Mouse (Mus musculus): Measurements from ENCODE around the gene Jmjd1c. TPM values are rescaled to one million over a fixed set of nuclear protein-coding genes. Genes with fewer than 3 reads are reported as not detected.

Jmjd1c gene
- polyA plus RNA-seq, 1 experiment from 2014 or later, result 27.1 TPM

DNA sequence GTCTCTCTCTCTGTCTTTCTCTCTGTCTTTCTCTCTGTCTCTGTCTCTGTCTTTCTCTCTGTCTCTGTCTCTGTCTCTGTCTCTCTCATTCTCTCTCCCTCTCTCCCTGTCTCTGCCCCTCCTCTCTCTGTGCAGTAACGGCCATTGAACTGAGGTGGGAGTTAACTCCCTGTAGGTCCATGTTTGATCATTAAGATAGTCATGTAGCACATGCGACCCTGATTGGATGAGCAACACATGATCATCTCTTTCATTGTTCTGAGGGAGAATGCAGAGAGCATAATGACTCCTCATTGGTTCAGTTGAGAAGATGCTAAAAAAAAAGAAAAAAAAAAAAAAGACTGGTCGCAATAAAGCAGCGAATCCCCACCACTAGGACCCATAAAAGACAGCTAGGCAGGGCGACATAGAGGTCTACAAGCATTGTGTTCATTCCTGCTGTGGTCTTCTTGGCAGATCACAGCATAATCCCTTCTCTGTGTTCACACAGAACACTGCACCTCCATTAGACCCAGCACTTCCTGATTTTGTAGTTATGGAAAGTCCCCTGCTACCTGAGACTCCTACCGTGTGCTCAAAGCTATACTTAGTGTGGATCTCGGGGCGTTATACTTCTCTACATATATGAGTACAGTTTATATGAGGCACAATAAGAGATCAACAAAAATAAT, 200.7 kb downstream of the Jmjd1c start:
- 92% methylated on average over 8 of the region's 8 CpGs for WGBS
- Histone ChIP-seq H3K9me3 (replicated peaks) (no peaks in the 10 kb centered on the region), H3K36me3 (no peaks in the 10 kb centered on the region), H3K27me3 (ENCODE audit: low read depth, poor library complexity, severe bottlenecking) (no peaks in the 10 kb centered on the region), H3K4me1 (no peaks in the 10 kb centered on the region), H3K4me3 (no peak overlapping the region), H3K27ac (replicated peaks) (no peak overlapping the region)
- no peak for DNase-seq (ENCODE audit: low spot score)

DNA sequence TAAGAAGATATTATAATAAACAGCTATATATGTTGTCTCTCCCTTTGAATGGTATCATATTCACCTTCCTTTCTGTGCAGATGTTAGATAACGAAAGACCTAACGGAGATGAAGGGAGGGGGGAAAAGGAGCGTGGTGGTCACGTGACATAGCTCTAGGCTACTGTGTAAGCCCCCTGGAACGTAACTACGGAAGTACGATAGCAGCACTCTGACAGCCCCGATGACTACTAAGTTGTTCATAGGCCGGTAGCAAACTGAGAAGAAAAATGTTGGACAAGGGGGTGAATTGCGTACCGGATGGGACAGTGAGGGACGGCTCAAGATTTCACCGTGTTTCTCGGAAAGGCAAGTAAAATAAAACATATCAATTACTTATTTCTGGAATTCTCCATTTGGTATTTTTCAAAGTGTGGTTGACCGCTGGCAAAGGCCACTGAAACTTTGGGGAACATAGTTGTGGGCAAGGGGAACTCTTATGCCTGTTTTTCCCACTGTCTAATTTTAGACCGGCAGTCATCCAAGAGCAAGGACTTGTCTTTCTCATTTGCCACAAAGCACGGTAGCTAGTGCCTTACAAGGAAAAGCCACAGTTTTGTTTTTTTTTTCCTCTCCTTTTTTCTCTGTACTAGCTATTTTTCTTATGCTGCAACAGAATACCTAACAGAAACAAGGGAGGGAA, 201.4 kb downstream of the Jmjd1c start:
- no peak overlapping the region for H3K27ac ChIP-seq (replicated peaks)
- no peak for DNase-seq (ENCODE audit: low spot score)

DNA sequence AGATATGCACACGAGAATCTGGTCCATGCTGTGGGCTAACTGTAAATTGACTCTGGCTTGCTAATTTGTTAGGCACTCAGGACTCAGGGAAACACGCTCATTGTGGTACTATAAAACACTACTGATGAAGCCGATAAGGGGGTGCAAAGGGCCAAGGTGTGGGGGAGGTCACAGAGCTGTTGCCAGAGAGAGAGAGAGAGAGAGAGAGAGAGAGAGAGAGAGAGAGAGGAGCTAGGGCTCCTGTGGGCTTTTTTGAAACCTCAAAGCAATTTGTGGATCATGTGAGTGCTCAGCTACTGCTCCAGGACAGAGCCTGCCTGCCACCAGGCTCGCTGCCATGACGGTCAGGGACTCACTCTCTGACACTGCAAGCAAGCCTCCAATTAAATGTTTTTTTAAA, 202.9 kb downstream of the Jmjd1c start:
- H3K4me1 ChIP-seq, result no peaks in the 10 kb centered on the region

More for the DNA sequence above, 201.4 kb downstream of the Jmjd1c start:
- Histone ChIP-seq H3K9me3 (replicated peaks) (no peaks in the 10 kb centered on the region), H3K4me3 (no peak overlapping the region), H3K36me3 (no peaks in the 10 kb centered on the region), H3K27me3 (ENCODE audit: low read depth, poor library complexity, severe bottlenecking) (no peaks in the 10 kb centered on the region), H3K4me1 (no peaks in the 10 kb centered on the region)
- WGBS, result 92% methylated on average over 17 of the region's 17 CpGs

DNA sequence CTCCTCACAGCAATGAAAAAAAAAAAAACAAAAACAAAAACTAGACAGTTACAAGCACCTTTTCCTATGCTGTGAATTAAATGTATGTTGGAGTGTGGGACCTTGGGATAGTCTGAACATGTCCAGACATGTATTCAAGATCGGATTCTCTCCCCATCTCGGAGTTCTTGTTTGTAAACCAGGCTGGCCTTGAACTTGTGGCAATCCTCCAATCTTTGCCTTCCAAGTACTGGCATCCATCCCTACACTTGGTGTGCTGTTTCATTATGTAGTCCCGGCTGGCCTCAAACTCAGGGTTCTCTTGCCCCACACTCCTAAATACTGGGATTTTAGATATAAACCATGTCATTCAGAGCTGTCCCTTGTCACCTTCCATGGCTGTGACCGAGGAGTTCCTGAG, 203.4 kb downstream of the Jmjd1c start:
- Histone ChIP-seq H3K9me3 (replicated peaks) (no peaks in the 10 kb centered on the region), H3K27ac (replicated peaks) (no peak overlapping the region), H3K4me1 (no peaks in the 10 kb centered on the region), H3K27me3 (ENCODE audit: low read depth, poor library complexity, severe bottlenecking) (no peaks in the 10 kb centered on the region), H3K36me3 (no peaks in the 10 kb centered on the region), H3K4me3 (no peak overlapping the region)
- 89% methylated on average over 4 of the region's 4 CpGs for WGBS
- no peak for DNase-seq (ENCODE audit: low spot score)

More for the DNA sequence above, 202.9 kb downstream of the Jmjd1c start:
- WGBS, result 86% methylated on average over 5 of the region's 5 CpGs
- Histone ChIP-seq H3K27ac (replicated peaks) (no peak overlapping the region), H3K27me3 (ENCODE audit: low read depth, poor library complexity, severe bottlenecking) (no peaks in the 10 kb centered on the region), H3K36me3 (no peaks in the 10 kb centered on the region), H3K4me3 (no peak overlapping the region), H3K9me3 (replicated peaks) (no peaks in the 10 kb centered on the region)
- DNase-seq (ENCODE audit: low spot score), result no peak

DNA sequence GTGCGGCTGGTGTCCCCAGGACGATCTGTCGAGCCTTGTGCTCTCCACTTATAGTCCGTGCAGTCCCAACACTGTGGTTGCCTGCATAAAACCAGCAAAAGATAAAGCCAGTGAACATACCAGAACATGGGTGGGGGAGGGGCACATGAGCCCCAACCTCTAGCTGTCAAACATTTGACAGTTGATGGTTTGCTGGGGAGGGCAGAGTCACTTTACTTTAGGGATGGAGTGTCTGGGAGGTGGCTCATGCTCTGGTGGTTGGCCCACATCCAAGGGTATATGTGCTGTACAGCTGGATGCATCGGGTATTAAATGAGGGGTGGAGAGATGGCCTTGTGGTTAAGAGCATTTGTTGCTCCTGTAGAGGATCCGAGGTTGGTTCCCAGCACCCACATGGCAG, 205.1 kb downstream of the Jmjd1c start:
- Histone ChIP-seq H3K4me3 (no peak overlapping the region), H3K36me3 (no peaks in the 10 kb centered on the region), H3K9me3 (replicated peaks) (no peaks in the 10 kb centered on the region), H3K27me3 (ENCODE audit: low read depth, poor library complexity, severe bottlenecking) (no peaks in the 10 kb centered on the region), H3K27ac (replicated peaks) (no peak overlapping the region), H3K4me1 (no peaks in the 10 kb centered on the region)
- 96% methylated on average over 6 of the region's 6 CpGs for WGBS
- DNase-seq (ENCODE audit: low spot score), result no peak

DNA sequence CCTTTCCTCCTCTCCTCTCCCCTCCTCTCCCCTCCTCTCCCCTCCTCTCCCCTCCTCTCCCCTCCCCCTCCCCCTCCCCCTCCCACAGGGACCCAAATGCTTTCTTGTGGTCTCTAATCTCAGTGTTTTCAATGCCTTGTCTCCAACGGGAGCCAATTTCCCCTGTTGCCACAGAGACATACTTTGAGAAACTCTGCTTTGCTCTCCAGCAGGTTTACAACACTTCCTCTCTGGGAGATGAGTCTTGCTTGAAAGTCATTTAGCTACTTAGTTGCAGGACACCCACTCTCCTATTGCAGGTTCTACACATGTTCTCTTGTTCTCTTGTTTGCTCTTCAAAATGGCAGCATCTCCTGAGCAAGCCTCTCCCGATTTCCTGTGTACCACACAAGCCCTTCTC, 206.4 kb downstream of the Jmjd1c start:
- WGBS, result 63% methylated on average over 2 of the region's 2 CpGs

More for the DNA sequence above, 206.4 kb downstream of the Jmjd1c start:
- no peaks in the 10 kb centered on the region for H3K36me3 ChIP-seq
- H3K4me3 ChIP-seq, result no peak overlapping the region
- H3K27me3 ChIP-seq (ENCODE audit: low read depth, poor library complexity, severe bottlenecking), result no peaks in the 10 kb centered on the region
- no peak for DNase-seq (ENCODE audit: low spot score)
- no peak overlapping the region for H3K27ac ChIP-seq (replicated peaks)
- H3K4me1 ChIP-seq, result no peaks in the 10 kb centered on the region
- H3K9me3 ChIP-seq (replicated peaks), result no peaks in the 10 kb centered on the region

Other genes with a start within 250 kb of the Jmjd1c start
- 31.7 and 36.7 TPM in 2 replicates for gene Reep3, start 820 bp downstream of the Jmjd1c start, polyA plus RNA-seq (2016; fragmentation: Nextera tagmentation; extraction: Ambion mirVana)
- gene Nrbf2, start 189.2 kb downstream of the Jmjd1c start, polyA plus RNA-seq (2016; fragmentation: Nextera tagmentation; extraction: Ambion mirVana), result 38.7 and 40.5 TPM in 2 replicates

Measured in midbrain, embryonic 10.5 days (tissue).